Mouse (Mus musculus): ENCODE results near the gene Tsc2. TPM values are rescaled to one million over a fixed set of nuclear protein-coding genes. Genes with fewer than 3 reads are reported as not detected.
A peak's percentile ranks its signal among the peaks of the same experiment; 100 is the strongest.

Tsc2 gene
- total RNA-seq, 2 experiments from 2014 or later = 93.9 to 101 TPM

DNA sequence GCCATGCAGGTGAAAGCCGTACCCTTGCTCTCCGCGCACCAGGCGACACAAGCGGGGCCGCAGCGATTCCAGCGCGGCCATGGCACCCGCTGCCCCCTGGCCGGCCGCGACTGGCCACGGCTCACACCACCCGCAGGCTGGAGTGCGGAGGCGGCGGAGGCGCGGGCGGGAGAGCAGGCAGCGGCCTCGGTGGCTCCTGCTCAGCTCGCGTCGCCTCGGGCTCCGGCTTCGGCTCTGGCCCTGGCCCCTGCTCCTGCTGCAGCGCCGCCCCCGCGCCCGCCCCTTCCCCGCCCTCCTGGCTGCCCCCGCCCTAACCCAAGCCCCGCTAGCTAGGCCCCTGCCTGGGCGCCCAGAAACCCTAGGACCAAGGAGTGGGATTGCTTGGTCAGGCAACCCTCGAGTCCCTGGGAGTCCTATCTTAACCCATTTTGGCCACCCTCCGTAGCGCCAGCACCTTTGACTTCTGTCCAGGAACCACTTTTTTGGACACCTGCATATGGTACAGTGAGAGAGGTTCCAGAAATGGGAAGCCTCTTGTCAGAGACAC is 17.7 kb upstream of the Tsc2 start, which contains the start of gene Slc9a3r2:
TSS of gene Slc9a3r2 (minus strand) at position 258 of the 547 bp plus-strand sequence.
- no peak for DNase-seq (ENCODE audit: low spot score)
- intact Hi-C loops (cut with DNase I) = loop anchor here (5.0 kb wide), 1 partner anchor 123 kb away; the partner anchor contains the start of gene Traf7

DNA sequence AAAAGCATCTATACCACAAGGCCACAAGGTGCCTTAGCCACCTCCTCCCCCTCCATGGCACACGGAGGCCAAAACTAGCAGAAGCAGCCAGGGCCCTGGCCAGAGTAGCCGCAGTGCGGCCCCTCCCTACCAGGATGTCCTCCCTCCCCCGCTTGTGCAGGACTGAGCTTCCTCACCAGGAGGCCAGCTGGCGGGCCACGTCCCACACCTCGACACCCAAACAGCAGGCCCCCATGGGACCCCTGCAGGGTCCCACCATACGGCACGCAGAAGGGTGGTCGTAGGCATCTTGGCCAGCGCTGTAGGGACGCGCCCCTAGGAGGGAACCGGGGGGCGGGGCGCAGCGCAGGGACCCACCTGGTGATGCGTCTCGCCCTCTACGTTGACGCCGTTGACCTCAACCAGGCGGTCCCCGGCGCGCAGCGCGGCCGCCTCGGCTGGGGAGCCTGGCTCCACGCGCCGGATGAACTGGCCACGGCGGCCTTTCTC is 17.2 kb upstream of the Tsc2 start:
- intact Hi-C loops (cut with DNase I) = loop anchor here (2.0 to 5.0 kb wide), 2 partner anchors 15 to 122 kb away; partner anchors contain the start of gene Traf7
- peak; percentile 63 for DNase-seq (ENCODE audit: low spot score)

DNA sequence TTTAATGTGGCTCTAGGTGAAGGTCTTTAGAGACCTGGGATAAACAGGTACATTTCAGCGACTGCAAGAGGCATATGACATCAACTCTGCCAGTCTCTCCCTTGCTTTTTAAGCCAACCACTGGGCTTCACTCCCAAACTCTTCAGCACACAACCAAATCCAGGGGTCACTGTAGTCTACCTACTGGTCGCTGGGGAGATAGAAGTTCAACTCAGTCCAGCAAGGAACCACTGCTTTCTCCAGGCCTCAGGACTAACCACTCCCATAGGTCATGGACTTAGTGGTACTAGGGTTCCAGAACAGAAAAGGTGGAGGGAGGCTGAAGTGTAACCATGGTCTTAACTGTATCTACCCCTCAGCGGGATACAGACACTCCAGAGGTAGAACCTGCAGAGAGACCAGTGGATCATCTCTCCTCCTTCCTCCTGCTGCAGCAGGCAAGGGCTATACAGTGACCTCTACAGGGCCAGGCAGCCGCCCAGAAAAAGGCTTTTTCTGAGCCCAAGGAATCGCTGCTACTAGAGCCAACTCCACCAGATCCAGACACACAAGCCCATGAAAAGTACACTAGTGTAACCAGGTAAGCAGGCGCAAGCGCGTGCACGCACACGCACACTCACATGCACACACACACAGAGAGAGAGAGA is 16.4 kb upstream of the Tsc2 start:
- intact Hi-C loops (cut with DNase I) = loop anchor here (2.0 kb wide), 1 partner anchor 14 kb away; no protein-coding TSS in a partner anchor
- DNase-seq (ENCODE audit: low spot score) = no peak

GRCm38 (mm10) chr17:24647493-24647892 is 15.1 kb upstream of the Tsc2 start:
- DNase-seq (ENCODE audit: low spot score) = no peak
- intact Hi-C loops (cut with DNase I) = no loop called here

GRCm38 (mm10) chr17:24646381-24646780 is 14.0 kb upstream of the Tsc2 start:
- DNase-seq (ENCODE audit: low spot score) = no peak
- intact Hi-C loops (cut with DNase I) = no loop called here

DNA sequence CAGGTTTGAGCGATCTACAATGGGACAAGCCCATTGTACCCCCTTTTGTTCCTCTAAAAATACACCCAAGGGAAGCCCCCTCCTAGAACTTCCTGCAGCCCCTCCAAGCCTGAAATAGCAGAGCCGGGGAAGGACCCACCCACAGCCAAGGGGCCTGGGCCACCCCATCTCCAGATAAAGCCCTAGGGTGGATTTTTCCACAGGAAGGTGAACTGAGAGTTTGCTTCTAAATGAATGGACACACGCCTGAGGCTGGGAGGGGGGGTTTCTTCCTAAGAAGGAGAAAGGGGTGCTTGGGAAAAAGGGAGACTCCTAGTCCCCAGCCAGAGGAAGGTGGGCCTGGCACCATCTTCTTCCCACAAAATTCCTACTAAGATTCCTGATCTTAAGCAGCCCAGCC is 13.5 kb upstream of the Tsc2 start:
- intact Hi-C loops (cut with DNase I) = no loop called here

GRCm38 (mm10) chr17:24644875-24645721 is 12.7 kb upstream of the Tsc2 start:
- intact Hi-C loops (cut with DNase I) = no loop called here
- peak; percentile 78 for DNase-seq (ENCODE audit: low spot score)

More for the DNA sequence above, 13.5 kb upstream of the Tsc2 start:
- DNase-seq (ENCODE audit: low spot score) = peak; percentile 67

GRCm38 (mm10) chr17:24644030-24644715 is 11.7 kb upstream of the Tsc2 start:
- intact Hi-C loops (cut with DNase I) = no loop called here

DNA sequence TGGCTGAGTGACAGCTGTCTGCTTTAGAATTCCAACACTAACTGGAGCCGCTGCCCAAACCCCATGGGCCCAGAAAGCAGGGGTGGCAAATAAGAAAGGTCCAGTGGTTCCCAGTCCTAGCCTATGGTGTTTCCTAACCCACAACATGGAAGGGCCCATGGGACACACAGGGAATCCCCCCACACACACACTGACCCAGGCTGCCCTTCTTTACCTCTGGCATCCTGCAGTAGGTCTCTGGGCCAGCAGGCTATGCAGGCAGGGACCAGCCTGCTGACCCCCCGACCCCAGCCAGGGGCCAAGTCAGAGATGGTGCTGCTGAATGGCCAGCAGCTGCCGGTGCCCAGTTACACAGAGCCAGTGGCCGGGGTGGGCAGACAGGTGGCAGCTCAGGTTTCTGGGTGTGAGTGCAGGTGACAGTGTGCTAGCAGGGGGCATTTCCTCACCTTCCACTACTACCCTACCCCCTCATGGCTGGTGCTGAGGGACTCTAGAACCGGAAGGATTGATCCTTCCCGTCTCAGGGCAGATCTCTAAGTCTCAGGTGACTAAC is 10.4 kb upstream of the Tsc2 start:
- intact Hi-C loops (cut with DNase I) = no loop called here
- DNase-seq (ENCODE audit: low spot score) = no peak

More at GRCm38 (mm10) chr17:24644030-24644715, 11.7 kb upstream of the Tsc2 start:
- no peak for DNase-seq (ENCODE audit: low spot score)

GRCm38 (mm10) chr17:24641944-24642343 is 9.5 kb upstream of the Tsc2 start:
- DNase-seq (ENCODE audit: low spot score) = no peak
- intact Hi-C loops (cut with DNase I) = no loop called here

DNA sequence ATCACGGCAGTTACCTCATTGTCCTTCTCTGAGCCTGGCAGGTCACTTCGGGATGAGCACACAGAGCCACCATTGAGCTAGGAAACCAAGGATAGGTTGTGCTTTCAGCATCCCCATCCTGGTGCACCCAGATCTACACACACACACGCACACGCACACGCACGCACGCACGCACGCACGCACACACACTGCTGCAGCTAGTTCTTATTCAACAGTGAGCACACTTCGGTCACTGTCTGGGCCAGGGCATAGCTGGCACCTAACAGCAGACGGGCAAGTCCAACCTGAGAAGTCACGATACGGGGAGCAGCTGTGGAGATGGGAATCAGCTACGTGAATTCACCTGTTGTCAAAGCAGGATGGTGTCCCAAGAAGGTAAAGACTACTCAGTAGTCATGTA is 8.2 kb upstream of the Tsc2 start:
- DNase-seq (ENCODE audit: low spot score) = no peak
- intact Hi-C loops (cut with DNase I) = no loop called here

GRCm38 (mm10) chr17:24640119-24640518 is 7.7 kb upstream of the Tsc2 start:
- intact Hi-C loops (cut with DNase I) = no loop called here
- DNase-seq (ENCODE audit: low spot score) = no peak

GRCm38 (mm10) chr17:24639571-24639988 is 7.2 kb upstream of the Tsc2 start:
- intact Hi-C loops (cut with DNase I) = no loop called here
- no peak for DNase-seq (ENCODE audit: low spot score)

DNA sequence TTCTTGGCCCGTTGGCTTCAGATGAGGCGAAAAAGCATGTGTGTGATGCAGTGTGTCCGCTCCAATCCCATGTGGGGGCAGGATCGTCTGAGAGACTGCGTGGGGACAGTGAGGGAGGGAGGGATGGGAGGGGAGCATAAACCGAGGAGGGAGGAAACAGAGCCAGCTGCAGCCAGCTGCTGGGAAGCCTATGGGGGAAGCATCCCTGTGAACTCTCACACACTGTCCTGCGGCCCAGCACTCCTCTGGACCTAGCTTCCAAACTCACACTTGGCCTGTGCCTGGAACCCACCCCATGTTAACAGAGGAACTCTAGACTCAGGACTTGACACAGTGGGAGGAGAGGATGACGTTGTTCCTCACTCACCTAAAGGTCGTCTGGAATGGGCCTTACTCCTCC is 6.4 kb upstream of the Tsc2 start:
- intact Hi-C loops (cut with DNase I) = no loop called here
- DNase-seq (ENCODE audit: low spot score) = peak; percentile 67

DNA sequence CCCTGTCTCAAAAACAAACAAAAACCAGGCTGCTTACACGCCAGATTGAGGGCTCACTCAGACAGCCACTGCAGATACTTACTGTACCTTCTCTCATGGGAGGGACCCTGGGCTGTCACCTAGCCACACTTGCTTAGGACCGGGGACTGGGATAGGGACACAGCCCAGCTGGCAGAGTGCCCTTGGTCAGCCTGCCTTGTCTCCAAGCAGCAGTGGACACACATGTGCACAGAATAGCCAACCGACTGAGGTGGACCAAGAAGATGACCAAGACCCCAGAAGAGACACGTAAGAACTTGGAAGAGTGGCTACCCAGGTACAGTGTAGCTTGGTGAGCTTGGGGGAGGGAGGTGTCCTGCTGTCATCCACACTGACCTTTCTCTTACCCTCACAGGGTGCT is 5.8 kb upstream of the Tsc2 start:
- intact Hi-C loops (cut with DNase I) = no loop called here
- no peak for DNase-seq (ENCODE audit: low spot score)

- DNase-seq (ENCODE audit: low spot score) = no peak
- intact Hi-C loops (cut with DNase I) = no loop called here
Measured at GRCm38 (mm10) chr17:24636781-24637481, 4.5 kb upstream of the Tsc2 start.

DNA sequence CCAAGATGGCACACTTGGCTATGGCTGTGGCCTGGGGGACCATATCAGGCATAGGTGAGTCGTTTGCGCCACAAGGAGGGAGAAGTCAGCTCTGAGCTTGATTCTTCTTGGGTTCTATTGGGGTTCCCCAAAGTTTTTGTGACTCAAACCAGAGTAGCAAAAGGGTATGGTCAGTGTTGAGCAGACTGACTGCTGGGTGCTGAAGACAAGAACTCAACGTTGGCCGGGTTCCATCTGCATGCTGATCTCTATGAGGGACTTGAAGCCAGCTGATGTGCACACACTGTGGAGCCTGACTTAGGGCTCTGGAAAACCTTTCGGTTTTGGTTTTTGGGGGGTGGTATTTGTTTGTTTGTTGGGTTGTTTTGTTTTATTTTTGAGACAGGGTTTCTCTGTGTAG is 3.3 kb upstream of the Tsc2 start:
- intact Hi-C loops (cut with DNase I) = loop anchor here (2.0 kb wide), 1 partner anchor 13 kb away; no protein-coding TSS in a partner anchor
- no peak for DNase-seq (ENCODE audit: low spot score)

DNA sequence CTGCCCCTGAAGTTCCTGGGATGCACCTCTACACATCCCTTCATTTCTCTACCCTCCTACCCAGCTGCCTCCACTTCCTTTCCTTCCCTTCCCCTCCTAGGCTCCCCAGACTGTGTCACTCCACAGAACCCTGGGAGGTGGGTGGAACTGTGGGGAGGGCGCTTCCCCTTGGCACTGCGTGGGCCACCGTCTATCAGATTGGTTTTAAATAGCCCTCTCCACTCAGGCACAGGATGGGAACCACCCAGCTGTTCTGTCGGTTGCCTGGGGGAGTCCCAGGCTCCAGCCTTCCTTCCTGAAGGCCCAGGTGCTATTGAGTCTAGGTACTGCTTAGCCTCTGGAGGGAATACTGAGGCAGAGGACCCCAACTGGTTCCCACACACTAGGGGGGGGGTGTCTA is 2.6 kb upstream of the Tsc2 start:
- peak; percentile 48 for DNase-seq (ENCODE audit: low spot score)
- intact Hi-C loops (cut with DNase I) = loop anchor here (2.0 kb wide), 1 partner anchor 14 kb away; no protein-coding TSS in a partner anchor

GRCm38 (mm10) chr17:24633831-24634230 is 1.4 kb upstream of the Tsc2 start:
- DNase-seq (ENCODE audit: low spot score) = no peak
- intact Hi-C loops (cut with DNase I) = loop anchor here (2.0 kb wide), 1 partner anchor 15 kb away; no protein-coding TSS in a partner anchor

Measured in heart, postnatal 25 days (tissue).